Mouse (Mus musculus) activated CD4-positive, CD25-positive, alpha-beta regulatory T cell, adult 4 months (primary cell): ENCODE results near the gene Tlk1. TPM values are rescaled to one million over a fixed set of nuclear protein-coding genes. Genes with fewer than 3 reads are reported as not detected.

Source experiments
- ATAC-seq: one replicate; pipeline ENCODE4 v1.8.0; 2017
- polyA plus RNA-seq, 2 experiments: library from polyadenylated mRNA; unstranded; fragments of 100-300 nt; shearing (Covaris generic); gene quantifications; one replicate each; pipeline ENCODE4 v1.2.1; 2017

The Tlk1 gene
- polyA plus RNA-seq, 2 experiments from 2014 or later, result 32.6 to 42.9 TPM

GRCm38 (mm10) chr2:70784447-70784846 lies 41.1 kb downstream of the Tlk1 start:
- ATAC-seq, result no peak

GRCm38 (mm10) chr2:70783504-70783903 lies 42.0 kb downstream of the Tlk1 start:
- no peak for ATAC-seq

GRCm38 (mm10) chr2:70779634-70780033 lies 45.9 kb downstream of the Tlk1 start:
- ATAC-seq, result peak; percentile 82

- ATAC-seq, result no peak
These were observed 48.8 kb downstream of the Tlk1 start for GRCm38 (mm10) chr2:70776744-70777143.

- no peak for ATAC-seq
These were observed 60.8 kb downstream of the Tlk1 start for GRCm38 (mm10) chr2:70764734-70765133.

- no peak for ATAC-seq
These were observed 62.8 kb downstream of the Tlk1 start for GRCm38 (mm10) chr2:70762741-70763140.

- no peak for ATAC-seq
These were observed 73.4 kb downstream of the Tlk1 start for GRCm38 (mm10) chr2:70752149-70752548.

- no peak for ATAC-seq
These were observed 73.9 kb downstream of the Tlk1 start for GRCm38 (mm10) chr2:70751655-70752054.

- no peak for ATAC-seq
These were observed 82.9 kb downstream of the Tlk1 start for GRCm38 (mm10) chr2:70742588-70742987.

- ATAC-seq, result no peak
These were observed 83.6 kb downstream of the Tlk1 start for GRCm38 (mm10) chr2:70741901-70742300.

GRCm38 (mm10) chr2:70736008-70736407 lies 89.5 kb downstream of the Tlk1 start:
- ATAC-seq, result no peak

GRCm38 (mm10) chr2:70735534-70735933 lies 90.0 kb downstream of the Tlk1 start:
- ATAC-seq, result no peak

GRCm38 (mm10) chr2:70727089-70727488 lies 98.4 kb downstream of the Tlk1 start:
- ATAC-seq, result peak; percentile 62

GRCm38 (mm10) chr2:70723610-70724243 lies 101.8 kb downstream of the Tlk1 start:
- ATAC-seq, result no peak

GRCm38 (mm10) chr2:70710878-70711277 lies 114.7 kb downstream of the Tlk1 start:
- no peak for ATAC-seq

- ATAC-seq, result no peak
These were observed 115.3 kb downstream of the Tlk1 start for GRCm38 (mm10) chr2:70710236-70710635.

- no peak for ATAC-seq
These were observed 116.4 kb downstream of the Tlk1 start for GRCm38 (mm10) chr2:70708986-70709730.

- no peak for ATAC-seq
These were observed 123.1 kb downstream of the Tlk1 start for GRCm38 (mm10) chr2:70702403-70702802.

- ATAC-seq, result peak; percentile 43
These were observed 124.0 kb downstream of the Tlk1 start for GRCm38 (mm10) chr2:70701571-70701970.

GRCm38 (mm10) chr2:70700851-70701250 lies 124.7 kb downstream of the Tlk1 start:
- ATAC-seq, result no peak

- no peak for ATAC-seq
These were observed 129.8 kb downstream of the Tlk1 start for GRCm38 (mm10) chr2:70695712-70696111.

GRCm38 (mm10) chr2:70690195-70690594 lies 135.3 kb downstream of the Tlk1 start:
- no peak for ATAC-seq

- ATAC-seq, result no peak
These were observed 137.0 kb downstream of the Tlk1 start for GRCm38 (mm10) chr2:70688454-70689078.

GRCm38 (mm10) chr2:70682324-70682723 lies 143.2 kb downstream of the Tlk1 start:
- no peak for ATAC-seq
